Mouse (Mus musculus): ENCODE results near the gene Pex16.
A peak's percentile ranks its signal among the peaks of the same experiment; 100 is the strongest.

Gene Pex16

DNA sequence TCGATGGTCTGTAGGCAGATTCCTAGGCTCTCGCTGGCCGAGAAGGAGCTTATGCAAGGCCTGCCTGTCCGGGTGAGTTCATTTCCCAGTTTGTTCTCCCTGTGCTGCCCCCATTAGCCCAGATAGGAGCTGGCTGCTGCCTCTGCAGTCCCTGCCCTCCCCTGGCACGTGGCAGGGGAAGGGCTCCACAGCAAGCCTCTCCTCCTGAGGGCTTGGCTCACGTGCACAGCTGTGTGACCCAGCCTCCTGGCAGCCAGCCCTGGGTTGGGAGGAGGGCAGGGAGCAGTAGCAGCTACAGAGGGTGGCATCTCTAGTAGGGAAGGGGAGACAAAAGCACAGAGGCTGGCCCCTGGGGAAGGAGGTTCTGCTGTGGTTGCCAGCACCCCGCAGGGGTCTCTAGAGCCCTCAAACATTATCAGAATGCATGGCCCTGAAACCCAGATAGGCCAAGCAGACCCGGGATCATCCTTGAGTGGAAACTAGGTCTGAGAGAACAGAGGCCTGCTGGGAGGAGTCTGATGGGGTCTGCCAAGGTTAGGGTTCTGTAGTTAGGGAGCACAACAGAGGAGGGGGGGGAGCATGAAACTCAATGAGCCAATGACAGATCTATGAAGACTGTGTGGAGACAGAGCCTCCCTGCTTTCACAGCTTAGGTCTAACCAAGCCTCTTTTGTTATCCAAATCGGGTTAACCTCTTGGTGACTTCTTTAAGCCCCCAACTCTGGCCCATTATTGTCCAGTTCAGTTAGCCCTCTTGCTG lies 49.4 kb downstream of the Pex16 start:
- DNase-seq = peak; percentile 98 to 99

- peak; percentile 30 to 59 for DNase-seq
These were observed 50.2 kb downstream of the Pex16 start for GRCm38 (mm10) chr2:92424462-92425308.

GRCm38 (mm10) chr2:92425366-92425765 lies 50.9 kb downstream of the Pex16 start:
- DNase-seq = no peak

- no peak for DNase-seq
These were observed 52.0 kb downstream of the Pex16 start for GRCm38 (mm10) chr2:92426426-92426825.

DNA sequence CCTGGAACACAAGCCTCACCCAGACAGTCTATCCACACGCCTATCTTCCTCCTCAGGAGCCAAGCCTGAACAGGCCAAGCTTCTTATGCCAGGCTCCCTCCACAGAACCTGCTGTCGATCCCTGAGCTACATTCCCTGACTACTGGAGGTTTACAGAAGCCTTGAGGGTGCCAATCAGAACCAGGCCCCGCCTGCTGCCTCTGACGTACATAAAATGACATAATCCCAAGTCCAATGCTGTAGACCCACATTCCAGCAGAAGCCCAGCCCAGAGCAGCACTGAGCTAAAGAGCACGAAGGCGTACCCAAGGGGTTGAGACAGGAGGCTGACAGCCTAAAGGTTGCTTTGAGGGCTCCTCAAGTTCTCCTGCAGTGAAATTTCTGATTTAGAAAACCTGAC lies 53.4 kb downstream of the Pex16 start:
- peak; percentile 86 to 91 for DNase-seq

DNA sequence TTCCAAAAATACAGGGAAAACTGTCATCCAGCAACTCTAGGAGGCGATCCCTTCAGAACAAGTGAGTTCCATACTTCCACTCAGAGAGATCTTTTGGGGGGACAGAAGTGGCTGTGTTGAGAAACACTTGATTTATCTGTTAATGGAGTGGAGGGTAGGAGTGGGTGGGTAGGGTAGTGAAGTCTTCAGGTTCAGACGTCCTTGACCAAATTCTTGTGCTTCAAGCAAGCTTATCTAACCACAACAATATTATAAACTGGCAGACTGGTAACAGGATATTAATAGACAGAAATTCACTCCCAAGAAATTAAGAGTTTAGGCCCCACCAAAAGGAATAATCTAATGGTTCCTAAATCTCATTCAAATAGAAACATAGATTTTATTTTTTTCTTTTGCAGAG lies 55.6 kb downstream of the Pex16 start:
- no peak for DNase-seq

Data from kidney, adult 8-10 months (tissue).